Mouse (Mus musculus) kidney, postnatal 14 days (tissue): Measurements from ENCODE around the gene Mamld1.
"Not testable (repeated sequence)": the region's sequence is repeated elsewhere in the genome, so short reads cannot be mapped to it uniquely, and the experiment has no call there.

Experiments
- DNase-seq: peaks from one replicate; pipeline ENCODE4 v3.0.0; 2022; ENCODE audit warnings: mixed read lengths

Mamld1 gene

GRCm38 (mm10) chrX:71049864-71050576 lies at the start of gene Mamld1:
Gene Mamld1, plus strand, starts transcription at chrX:71050256.
- DNase-seq, result peak; percentile 79

- no peak for DNase-seq
These were observed 25.3 kb upstream of the Mamld1 start for GRCm38 (mm10) chrX:71024718-71025117.

GRCm38 (mm10) chrX:71028007-71028406 lies 22.0 kb upstream of the Mamld1 start:
- DNase-seq, result peak; percentile 3

GRCm38 (mm10) chrX:71028976-71029375 lies 21.1 kb upstream of the Mamld1 start:
- DNase-seq, result not testable (repeated sequence)

GRCm38 (mm10) chrX:71050677-71051311 lies 738 bp downstream of the Mamld1 start:
- DNase-seq, result peak; percentile 10

GRCm38 (mm10) chrX:71051361-71052114 lies 1.5 kb downstream of the Mamld1 start:
- peak; percentile 6 for DNase-seq

- peak; percentile 72 for DNase-seq
These were observed 2.0 kb downstream of the Mamld1 start for GRCm38 (mm10) chrX:71052115-71052478.

GRCm38 (mm10) chrX:71052481-71053216 lies 2.6 kb downstream of the Mamld1 start:
- peak; percentile 14 for DNase-seq

- no peak for DNase-seq
These were observed 3.2 kb downstream of the Mamld1 start for GRCm38 (mm10) chrX:71053246-71053645.

- DNase-seq, result no peak
These were observed 6.9 kb downstream of the Mamld1 start for GRCm38 (mm10) chrX:71056968-71057367.

- DNase-seq, result no peak
These were observed 35.2 kb downstream of the Mamld1 start for GRCm38 (mm10) chrX:71085092-71085807.

GRCm38 (mm10) chrX:71087370-71088079 lies 37.5 kb downstream of the Mamld1 start:
- no peak for DNase-seq

GRCm38 (mm10) chrX:71088080-71088414 lies 38.0 kb downstream of the Mamld1 start:
- DNase-seq, result no peak

- DNase-seq, result no peak
These were observed 55.8 kb downstream of the Mamld1 start for GRCm38 (mm10) chrX:71105820-71106219.

GRCm38 (mm10) chrX:71106392-71106791 lies 56.3 kb downstream of the Mamld1 start:
- DNase-seq, result peak; percentile 10

GRCm38 (mm10) chrX:71108056-71108735 lies 58.1 kb downstream of the Mamld1 start:
- no peak for DNase-seq

GRCm38 (mm10) chrX:71110333-71110732 lies 60.3 kb downstream of the Mamld1 start:
- DNase-seq, result no peak

- no peak for DNase-seq
These were observed 72.6 kb downstream of the Mamld1 start for GRCm38 (mm10) chrX:71122359-71123293.

GRCm38 (mm10) chrX:71125013-71125412 lies 75.0 kb downstream of the Mamld1 start:
- no peak for DNase-seq

GRCm38 (mm10) chrX:71131464-71131863 lies 81.4 kb downstream of the Mamld1 start:
- DNase-seq, result no peak
